Mouse (Mus musculus) yolk sac, embryonic 10.5 days (tissue): ENCODE data around the gene Usp27x.
A peak's percentile ranks its signal among the peaks of the same experiment; 100 is the strongest.

Source experiments
- DNase-seq: peaks from one replicate; pipeline ENCODE4 v3.0.0-alpha.2; 2017; ENCODE audit warnings: low spot score

Gene Usp27x

DNA sequence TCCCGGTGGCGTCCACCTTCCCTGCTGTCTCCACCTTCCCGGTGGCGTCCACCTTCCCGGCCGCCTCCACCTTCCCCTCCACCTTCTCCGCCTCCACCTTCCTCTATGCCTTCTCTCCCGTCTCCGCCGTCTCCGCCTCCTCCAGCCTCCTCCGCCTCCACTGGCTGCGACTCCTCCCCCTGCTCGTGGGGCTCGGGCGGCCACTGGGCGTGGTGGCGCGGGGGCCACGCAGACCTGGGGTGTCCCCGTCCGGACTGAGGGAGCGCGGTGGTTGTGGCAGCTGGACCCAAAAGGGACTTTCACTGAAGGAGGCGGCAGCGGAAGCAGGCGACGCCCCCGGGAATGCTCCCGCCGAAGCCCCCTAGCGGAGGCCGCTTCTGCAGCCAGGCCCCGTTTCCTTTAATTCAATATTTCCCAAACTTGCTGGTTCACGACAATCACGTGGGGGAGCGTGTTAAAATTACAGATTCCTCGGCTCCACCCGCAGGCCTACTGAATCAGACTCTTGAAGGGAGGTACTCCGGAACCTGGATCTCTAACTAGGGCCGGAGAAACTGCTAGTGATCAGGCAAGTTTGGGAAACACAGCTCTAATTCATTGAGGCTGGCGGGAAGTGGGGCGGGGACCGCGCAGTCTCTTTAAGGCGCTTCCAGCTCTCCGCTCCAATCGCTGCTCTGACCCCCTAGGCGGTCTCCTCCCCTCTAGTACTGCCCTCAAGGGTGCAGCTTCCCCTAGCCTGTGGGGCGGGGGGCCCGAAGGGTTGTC lies at the start of gene Usp27x:
Usp27x (minus strand) TSS at position 115 of the 765 bp plus-strand sequence.
- peak; percentile 76 for DNase-seq

DNA sequence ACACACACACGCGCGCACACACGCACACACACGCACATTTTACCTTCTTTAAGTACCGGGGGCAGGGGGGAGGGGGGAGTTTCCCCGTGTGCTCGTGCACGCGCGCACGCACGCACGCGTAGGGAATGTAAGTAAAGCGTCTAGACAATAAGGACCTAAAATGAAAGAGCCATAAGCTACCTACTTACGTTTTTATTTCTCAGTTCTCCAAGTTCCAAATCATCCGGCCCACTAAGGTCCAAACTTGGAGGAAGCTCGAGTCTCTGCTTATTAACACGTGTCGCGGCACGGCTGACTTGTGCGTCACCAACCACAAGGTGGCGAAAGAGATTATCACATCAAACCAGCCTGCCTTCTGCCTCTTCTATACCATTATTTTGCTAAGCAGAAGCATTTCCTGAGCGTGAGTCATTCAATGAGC lies 47.1 kb upstream of the Usp27x start:
- DNase-seq: peak; percentile 74

DNA sequence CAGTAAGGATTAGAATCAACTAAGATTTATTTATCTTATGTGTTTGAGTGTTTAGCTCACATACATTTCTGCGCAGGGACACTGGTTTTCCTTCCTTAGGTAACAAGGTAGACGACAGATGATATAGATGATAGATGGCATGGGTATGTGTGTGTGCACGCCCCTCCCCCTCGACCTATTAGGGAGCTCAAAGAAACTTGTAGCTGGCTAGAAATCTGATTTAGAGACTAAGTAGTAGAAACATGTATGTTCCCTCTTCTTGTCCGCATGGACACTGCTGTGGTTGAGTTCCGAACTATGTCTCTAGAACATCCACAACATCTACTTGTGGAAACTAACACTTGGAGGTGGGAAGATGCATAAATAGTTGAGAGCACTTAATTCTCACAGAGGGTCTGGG lies 46.5 kb upstream of the Usp27x start:
- no peak for DNase-seq

DNA sequence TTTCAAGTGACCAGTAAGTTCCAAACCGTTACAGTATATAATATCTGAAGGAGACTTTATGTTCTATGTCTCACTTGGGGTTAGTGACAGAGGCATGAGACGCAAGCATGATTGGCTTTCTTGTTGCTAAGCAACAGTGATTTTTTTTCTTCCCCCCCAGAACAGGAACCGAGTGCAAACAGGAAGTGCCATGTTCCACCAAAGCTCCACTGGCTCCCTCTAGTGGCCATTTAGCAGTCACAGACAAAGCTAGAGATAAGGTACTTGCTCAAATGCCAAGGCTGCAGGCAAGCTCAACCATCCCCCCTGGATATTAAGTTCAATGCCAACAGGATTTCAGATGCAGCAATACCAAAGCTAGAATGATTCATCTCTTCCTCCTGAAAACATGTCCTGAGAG lies 45.4 kb upstream of the Usp27x start:
- DNase-seq: peak; percentile 73

DNA sequence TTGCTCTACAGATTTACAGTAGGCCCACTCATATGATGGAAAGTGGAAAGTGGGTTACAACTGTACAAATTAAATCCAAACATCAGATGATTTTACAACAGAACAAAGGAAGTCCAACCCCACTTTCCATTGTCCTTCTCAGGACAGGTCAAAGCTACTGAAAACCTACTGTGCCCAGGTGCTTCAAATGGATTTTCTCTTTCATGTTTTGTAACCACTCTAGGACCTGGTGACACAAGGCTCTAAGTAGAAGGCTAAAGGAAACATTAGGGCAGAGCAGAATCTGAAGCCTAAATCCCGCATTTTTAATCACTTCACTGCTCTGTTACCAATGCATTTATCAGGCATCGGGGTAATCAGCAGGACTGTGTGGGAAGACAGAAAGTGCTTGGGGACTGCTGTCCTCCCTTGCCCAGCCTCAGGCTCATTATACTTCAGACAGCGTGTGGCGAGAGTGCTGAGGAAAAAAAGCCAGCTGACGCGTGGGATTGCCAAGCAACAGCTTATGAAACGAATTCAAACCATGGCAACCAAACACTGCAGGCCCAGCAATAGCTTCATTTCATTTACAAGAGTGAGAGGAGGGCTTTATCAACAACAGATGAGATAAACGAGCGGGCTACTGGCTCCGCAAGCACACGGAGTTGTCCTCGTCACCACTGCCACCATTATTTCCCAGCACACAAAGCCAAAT lies 40.7 kb upstream of the Usp27x start:
- no peak for DNase-seq

DNA sequence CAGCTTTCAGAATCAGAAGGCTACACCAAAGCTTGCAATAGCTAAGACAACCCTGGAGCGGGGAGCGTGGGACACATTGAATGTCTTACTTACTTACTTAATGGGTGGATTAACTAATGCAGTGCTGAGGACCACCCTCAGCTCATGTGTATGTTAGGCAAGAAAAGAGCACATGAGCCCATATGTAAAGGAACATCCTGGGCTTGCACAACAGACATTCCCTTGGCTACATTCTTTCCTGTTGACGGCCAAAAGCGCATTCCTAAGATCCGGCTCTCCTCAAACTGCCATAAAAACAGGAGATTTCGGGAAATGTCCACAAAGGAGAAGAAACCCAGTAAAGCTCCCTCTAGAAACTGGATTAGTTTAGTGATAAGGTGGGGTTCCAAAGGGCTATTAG lies 39.7 kb upstream of the Usp27x start:
- peak; percentile 72 for DNase-seq

DNA sequence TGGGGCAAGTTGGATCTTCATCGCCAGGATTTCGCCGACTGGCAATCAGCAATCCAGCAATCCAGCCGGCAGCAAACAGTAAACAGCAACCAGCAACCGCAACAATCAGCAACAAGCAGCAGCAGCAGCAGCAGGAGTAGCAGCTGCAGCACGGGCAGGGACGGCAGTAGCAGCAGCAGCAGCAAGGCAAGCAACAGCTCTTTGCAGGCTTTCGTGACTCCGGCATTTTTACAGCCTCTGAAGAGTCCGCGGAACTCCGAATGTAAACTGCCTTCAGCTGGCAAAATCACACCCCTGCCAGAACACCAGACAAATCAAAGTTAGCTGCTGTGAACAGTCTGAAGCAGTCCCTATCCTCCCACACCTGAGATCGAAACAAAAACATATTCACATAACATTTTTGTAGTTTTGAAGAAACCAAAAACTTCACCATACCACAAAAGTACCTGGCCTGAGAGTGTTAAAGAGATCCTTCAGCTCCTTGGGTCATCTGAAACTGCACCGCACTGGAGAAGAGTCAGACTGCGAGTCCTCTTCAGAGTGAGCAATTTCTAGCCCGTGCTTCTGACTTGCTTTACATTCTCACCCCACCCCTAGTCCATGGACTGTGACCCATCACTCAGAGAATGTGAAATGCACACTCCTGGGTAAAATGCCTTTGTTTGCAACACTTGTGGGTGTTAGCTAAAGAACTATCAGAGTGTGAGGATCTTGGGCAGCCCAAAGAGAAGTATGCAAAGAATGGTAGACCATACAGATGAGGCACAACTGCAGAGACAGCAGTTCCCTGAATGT lies 36.8 kb upstream of the Usp27x start:
- DNase-seq: peak; percentile 60

DNA sequence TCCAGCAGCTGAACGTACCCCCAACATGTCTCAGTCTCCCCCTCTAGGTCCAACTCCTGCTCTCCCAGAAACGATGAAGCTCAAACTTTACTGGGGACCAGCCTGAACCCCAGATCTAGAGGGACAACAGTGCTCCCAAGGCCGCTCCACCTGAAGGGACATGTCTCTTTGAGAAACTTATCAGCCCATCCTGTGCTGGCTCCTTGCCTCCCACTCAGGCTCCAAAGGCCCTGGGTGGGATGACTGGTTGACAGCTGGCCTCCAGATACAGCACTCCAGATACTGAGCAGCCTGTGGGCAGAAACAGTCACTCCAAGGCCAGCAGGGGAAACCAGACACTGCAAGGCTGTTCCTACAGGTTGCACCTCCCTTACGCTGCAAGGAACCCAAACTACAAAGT lies 956 bp upstream of the Usp27x start:
- no peak for DNase-seq

DNA sequence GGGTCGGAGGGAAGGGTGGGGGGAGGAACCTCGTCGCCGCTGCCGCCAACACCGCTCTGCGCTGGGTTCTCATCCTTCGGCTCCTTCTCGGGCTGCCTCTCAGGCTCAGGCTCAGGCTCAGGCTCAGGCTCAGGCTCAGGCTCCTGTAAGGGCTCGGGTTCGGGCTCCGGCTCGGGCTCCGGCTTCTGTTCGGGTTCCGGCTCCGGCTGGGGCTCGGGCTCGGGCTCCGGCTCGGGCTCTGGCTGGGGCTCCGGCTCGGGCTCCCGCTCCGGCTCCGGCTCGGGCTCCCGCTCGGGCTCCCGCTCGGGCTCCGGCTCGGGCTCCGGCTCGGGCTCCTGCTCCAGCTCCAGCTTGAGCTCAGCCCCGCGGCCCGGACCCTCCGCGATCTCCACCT lies 311 bp downstream of the Usp27x start:
- peak; percentile 8 for DNase-seq

DNA sequence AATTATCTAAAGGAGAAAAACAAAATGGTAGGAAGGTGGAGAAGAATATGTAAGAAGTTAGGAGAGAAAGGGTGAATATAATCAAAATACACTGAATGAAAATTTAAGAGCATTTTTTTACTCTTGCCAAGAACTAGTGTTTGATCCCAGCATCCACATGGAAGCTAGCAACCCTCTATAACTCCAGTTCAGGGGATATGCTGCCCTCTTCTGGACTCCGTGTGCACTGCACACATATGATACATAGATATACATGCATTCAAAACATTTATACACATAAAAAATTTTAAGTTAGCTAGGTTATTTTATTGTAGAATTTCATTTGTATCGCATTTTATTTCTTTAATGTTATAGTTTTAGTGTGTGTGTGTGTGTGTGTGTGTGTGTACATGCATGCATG lies 50.2 kb downstream of the Usp27x start:
- DNase-seq: no peak

DNA sequence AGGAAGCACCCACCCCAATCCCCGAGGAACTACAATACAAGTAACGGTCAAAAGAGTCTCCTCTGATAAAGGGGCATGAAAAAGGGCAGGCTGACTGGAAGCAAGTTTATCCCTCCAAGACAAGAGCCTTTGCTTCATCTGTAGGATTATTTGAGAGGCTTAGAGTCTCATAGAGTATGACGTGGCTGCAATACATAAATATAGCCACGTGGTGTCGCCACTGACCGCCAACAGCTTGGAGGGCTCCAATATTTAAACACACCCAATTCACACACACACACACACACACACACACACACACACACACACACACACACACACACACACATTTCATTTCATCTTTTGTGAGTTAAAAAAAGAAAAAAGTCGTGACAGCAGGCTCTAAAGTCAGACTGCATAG lies 53.3 kb downstream of the Usp27x start:
- peak; percentile 28 for DNase-seq
